Mouse (Mus musculus) left cerebral cortex, adult 2 months (tissue): Measurements from ENCODE around the gene Cfap221. TPM values are rescaled to one million over a fixed set of nuclear protein-coding genes. Genes with fewer than 3 reads are reported as not detected.
A peak's percentile ranks its signal among the peaks of the same experiment; 100 is the strongest.

Source experiments
- DNase-seq, 2 experiments: peaks; one replicate each; pipeline ENCODE4 v3.0.0; 2021 to 2022; ENCODE audit warnings: low spot score in 2 of 2, mixed read lengths in 1 of 2; ENCODE audit errors: extremely low spot score in 1 of 2
- H3K27ac ChIP-seq: fragments of 200-600 bp; 2 replicates; pipeline ENCODE4 v1.8.1; 2022
- H3K4me3 ChIP-seq: fragments of 200-600 bp; 2 replicates; pipeline ENCODE4 v1.8.1; 2022
- CTCF ChIP-seq: fragments of 200-600 bp; IDR thresholded peaks from 2 replicates; pipeline ENCODE4 v1.8.1; 2022; ENCODE audit warnings: antibody characterized with exemption, mild to moderate bottlenecking, moderate library complexity
- intact Hi-C: fragments of 180-260 bp; cut with DNase I; formaldehyde crosslinking; loops from one replicate; pipeline ENCODE4 v1.15.1; 2025
- total RNA-seq, 2 experiments: library from RNA; stranded (reverse); gene quantifications; 2 replicates each; pipeline ENCODE4 v1.2.3; 2021

The Cfap221 gene
- total RNA-seq, 2 experiments from 2014 or later, result 0.20 to 0.79 TPM

- H3K27ac ChIP-seq, result no peak overlapping the region
- DNase-seq, result no peak
- no peak overlapping the region for H3K4me3 ChIP-seq
- intact Hi-C loops, result no loop called here
- no peak for TF ChIP-seq CTCF
Measured at GRCm38 (mm10) chr1:120025050-120025439, 28.0 kb upstream of the Cfap221 start.

GRCm38 (mm10) chr1:120024331-120025049 is 27.5 kb upstream of the Cfap221 start:
- DNase-seq, result no peak
- no peak for TF ChIP-seq CTCF
- H3K27ac ChIP-seq, result no peak overlapping the region
- intact Hi-C loops, result no loop called here
- no peak overlapping the region for H3K4me3 ChIP-seq

- no peak; the same call in none of the 2 replicates for TF ChIP-seq CTCF
- intact Hi-C loops, result no loop called here
- Histone ChIP-seq H3K27ac (no peak overlapping the region), H3K4me3 (no peak overlapping the region)
- DNase-seq, result peak in 1 of 2 experiments; percentile 28
Measured at GRCm38 (mm10) chr1:120021951-120022350, 24.9 kb upstream of the Cfap221 start.

GRCm38 (mm10) chr1:120020322-120020897 is 23.4 kb upstream of the Cfap221 start:
- no peak overlapping the region for H3K27ac ChIP-seq
- intact Hi-C loops, result no loop called here
- DNase-seq, result no peak
- no peak overlapping the region for H3K4me3 ChIP-seq
- TF ChIP-seq CTCF, result no peak

- no peak overlapping the region for H3K27ac ChIP-seq
- no peak overlapping the region for H3K4me3 ChIP-seq
- intact Hi-C loops, result no loop called here
- TF ChIP-seq CTCF, result no peak
- no peak for DNase-seq
Measured at GRCm38 (mm10) chr1:120019428-120019827, 22.4 kb upstream of the Cfap221 start.

- no peak overlapping the region for H3K27ac ChIP-seq
- no peak overlapping the region for H3K4me3 ChIP-seq
- TF ChIP-seq CTCF, result no peak; the same call in 1 of the 2 replicates
- intact Hi-C loops, result no loop called here
- DNase-seq, result no peak
Measured at GRCm38 (mm10) chr1:120018900-120019299, 21.9 kb upstream of the Cfap221 start.

- DNase-seq, result no peak
- Histone ChIP-seq H3K4me3 (no peak overlapping the region), H3K27ac (no peak overlapping the region)
- intact Hi-C loops, result no loop called here
- TF ChIP-seq CTCF, result peak; percentile 22
Measured at GRCm38 (mm10) chr1:120016240-120016639, 19.2 kb upstream of the Cfap221 start.

- H3K4me3 ChIP-seq, result no peak overlapping the region
- intact Hi-C loops, result loop anchor here (5.0 kb wide), 3 partner anchors 196 to 556 kb away; no protein-coding TSS in a partner anchor
- peak; percentile 82 for TF ChIP-seq CTCF
- peak; percentile 54 to 79 for DNase-seq
- no peak overlapping the region for H3K27ac ChIP-seq
Measured at GRCm38 (mm10) chr1:120013111-120013510, 16.1 kb upstream of the Cfap221 start.

GRCm38 (mm10) chr1:120012638-120013037 is 15.6 kb upstream of the Cfap221 start:
- Histone ChIP-seq H3K4me3 (no peak overlapping the region), H3K27ac (no peak overlapping the region)
- DNase-seq, result no peak
- intact Hi-C loops, result loop anchor here (5.0 kb wide), 3 partner anchors 195 to 555 kb away; no protein-coding TSS in a partner anchor
- TF ChIP-seq CTCF, result no peak

- no peak for TF ChIP-seq CTCF
- Histone ChIP-seq H3K27ac (no peak overlapping the region), H3K4me3 (no peak overlapping the region)
- no peak for DNase-seq
- intact Hi-C loops, result no loop called here
Measured at GRCm38 (mm10) chr1:120007851-120008588, 11.0 kb upstream of the Cfap221 start.

- Histone ChIP-seq H3K27ac (no peak within 1 kb of the TSS), H3K4me3 (peak within 1 kb of the TSS; percentile 16)
- intact Hi-C loops, result no loop called here
- TF ChIP-seq CTCF, result no peak
- no peak for DNase-seq
Measured at GRCm38 (mm10) chr1:120006844-120007790, 10.1 kb upstream of the Cfap221 start, which contains the start of gene Sctr. Sctr (plus strand) TSS chr1:120006894.
